ENCODE assay signal across 17 mouse cellular contexts in genomic region chr9:28444485-28444884, GRCm38 (mm10).
A peak's percentile ranks its signal among the peaks of the same experiment; 100 is the strongest.
DNase-seq lines count a peak whose midpoint lies in the region; ATAC-seq lines count a peak whose summit lies in the region.
"Had no signal": no experiment of that assay in that cellular context is flagged by ENCODE, and none has a peak within 500 bp of the region (broad histone marks: within the 10 kb centered on the region; RNA-seq: fewer than 3 reads in every experiment).

No protein-coding gene starts in this region.

- 78% methylated on average over 3 of the region's 3 CpGs for WGBS in heart, embryonic 12.5 days
- 60% methylated on average over 3 of the region's 3 CpGs for WGBS in neural tube, embryonic 13.5 days

- no peak for ATAC-seq in heart, embryonic 12.5 days (ENCODE audit: insufficient number of reproducible peaks, low FRiP score)
- ATAC-seq in neural tube, embryonic 13.5 days (ENCODE audit: low read depth): no peak

- no peak overlapping the region for H3K9ac ChIP-seq in heart, embryonic 12.5 days
- no peak overlapping the region for H3K9ac ChIP-seq in neural tube, embryonic 13.5 days
- H3K9ac ChIP-seq: liver, embryonic 14.5 days; midbrain, embryonic 12.5 days had no signal

- no peaks in the 10 kb centered on the region for H3K9me3 ChIP-seq in heart, embryonic 12.5 days (replicated peaks)
- no peaks in the 10 kb centered on the region for H3K9me3 ChIP-seq in neural tube, embryonic 13.5 days
- H3K9me3 ChIP-seq: hindbrain, embryonic 10.5 days; limb, embryonic 10.5 days; midbrain, embryonic 12.5 days had no signal

- H3K4me3 ChIP-seq in heart, embryonic 12.5 days: no peak overlapping the region
- no peak overlapping the region for H3K4me3 ChIP-seq in neural tube, embryonic 13.5 days
- H3K4me3 ChIP-seq: hindbrain, embryonic 10.5 days; limb, embryonic 10.5 days; midbrain, embryonic 12.5 days had no signal

- H3K27ac ChIP-seq in heart, embryonic 12.5 days (ENCODE audit: poor library complexity, severe bottlenecking): no peak overlapping the region
- H3K27ac ChIP-seq in neural tube, embryonic 13.5 days (replicated peaks): 0 out of 2 replicates have a peak overlapping the region, but pooled peaks have one; percentile 28
- H3K27ac ChIP-seq: hindbrain, embryonic 10.5 days; limb, embryonic 10.5 days; liver, embryonic 14.5 days; midbrain, embryonic 12.5 days had no signal

- no peaks in the 10 kb centered on the region for H3K36me3 ChIP-seq in heart, embryonic 12.5 days
- no peaks in the 10 kb centered on the region for H3K36me3 ChIP-seq in neural tube, embryonic 13.5 days
- H3K36me3 ChIP-seq: hindbrain, embryonic 10.5 days; limb, embryonic 10.5 days; midbrain, embryonic 12.5 days had no signal

- peak; percentile 6 for DNase-seq in heart, adult 8-10 months (ENCODE audit: low spot score)
- no peak for DNase-seq in neural tube, embryonic 10.5 days (ENCODE audit: extremely low spot score, low spot score)
- peak; percentile 89 to 93 for DNase-seq in cerebellum, adult 18-20 months
- DNase-seq in heart, postnatal 4 days: peak; percentile 20
- DNase-seq in urinary bladder, postnatal 10 days (ENCODE audit: low spot score): no peak
- no peak for DNase-seq in thymus, postnatal 25 days
- DNase-seq: embryo, embryonic 11 days; gastrocnemius, postnatal 14 days; kidney, adult 2 months; lung, postnatal 36 days; thymus, postnatal 14 days had no signal

- peaks cover 10% of the 10 kb centered on the region for H3K4me1 ChIP-seq in heart, embryonic 12.5 days (replicated peaks)
- peaks cover 37% of the 10 kb centered on the region for H3K4me1 ChIP-seq in neural tube, embryonic 13.5 days (replicated peaks)

- H3K4me2 ChIP-seq in heart, embryonic 12.5 days: no peak overlapping the region
- H3K4me2 ChIP-seq in neural tube, embryonic 13.5 days: no peak overlapping the region
- H3K4me2 ChIP-seq: midbrain, embryonic 12.5 days had no signal

- no peaks in the 10 kb centered on the region for H3K27me3 ChIP-seq in heart, embryonic 12.5 days (replicated peaks)
- no peaks in the 10 kb centered on the region for H3K27me3 ChIP-seq in neural tube, embryonic 13.5 days

Comparison
In these comparisons a context has a peak if more than half of its experiments do, and no peak if none do; other contexts are left out.
1. DNase-seq: peak in heart, adult 8-10 months (single experiment), cerebellum, adult 18-20 months (2 of 2) and heart, postnatal 4 days (single experiment); none in neural tube, embryonic 10.5 days (single experiment), urinary bladder, postnatal 10 days (single experiment) and thymus, postnatal 25 days (single experiment).